ENCODE assay signal across 23 mouse cellular contexts in genomic region chr17:4784296-4784695, GRCm38 (mm10).
DNase-seq lines count a peak whose midpoint lies in the region; ATAC-seq and TF ChIP-seq lines count a peak whose summit lies in the region.
"Had no signal": no experiment of that assay in that cellular context is flagged by ENCODE, and none has a peak within 500 bp of the region (broad histone marks: within the 10 kb centered on the region; RNA-seq: fewer than 3 reads in every experiment).

No protein-coding gene starts in this region.

- ATAC-seq in heart, postnatal 0 days (ENCODE audit: insufficient read depth, low read depth): peak; percentile 90
- ATAC-seq: activated CD4-positive, CD25-positive, alpha-beta regulatory T cell, adult 4 months; forebrain, embryonic 14.5 days; midbrain, embryonic 15.5 days had no signal

- no peak overlapping the region for H3K4me2 ChIP-seq in heart, postnatal 0 days (ENCODE audit: low read depth, low read length)
- H3K4me2 ChIP-seq: liver, embryonic 11.5 days; midbrain, embryonic 15.5 days; neural tube, embryonic 15.5 days; stomach, embryonic 15.5 days had no signal

- TF ChIP-seq EP300 in heart, postnatal 0 days (IDR thresholded peaks at IDR 0.05; ENCODE audit: low read depth): no peak

- H3K9ac ChIP-seq in heart, postnatal 0 days (replicated peaks; ENCODE audit: low read depth, low read length): no peak overlapping the region
- H3K9ac ChIP-seq: midbrain, embryonic 15.5 days; neural tube, embryonic 15.5 days; stomach, embryonic 15.5 days had no signal

- peaks cover 18% of the 10 kb centered on the region for H3K4me1 ChIP-seq in heart, postnatal 0 days (ENCODE audit: control insufficient read depth, insufficient read depth)
- H3K4me1 ChIP-seq: hindbrain, embryonic 10.5 days; midbrain, embryonic 15.5 days; neural tube, embryonic 15.5 days had no signal

- H3K4me3 ChIP-seq in heart, postnatal 0 days (ENCODE audit: low read depth, low read length): no peak overlapping the region
- H3K4me3 ChIP-seq: hindbrain, embryonic 10.5 days; left cerebral cortex, adult 2 months; midbrain, embryonic 15.5 days; neural tube, embryonic 15.5 days; stomach, embryonic 15.5 days had no signal

- H3K27me3 ChIP-seq in heart, postnatal 0 days (ENCODE audit: control insufficient read depth, insufficient read depth, low read length): no peaks in the 10 kb centered on the region
- H3K27me3 ChIP-seq: midbrain, embryonic 15.5 days; neural tube, embryonic 15.5 days; stomach, embryonic 15.5 days had no signal

- H3K9me3 ChIP-seq in heart, postnatal 0 days (replicated peaks; ENCODE audit: control insufficient read depth, low read length): no peaks in the 10 kb centered on the region
- H3K9me3 ChIP-seq: hindbrain, embryonic 10.5 days; midbrain, embryonic 15.5 days; neural tube, embryonic 15.5 days; stomach, embryonic 15.5 days had no signal

- TF ChIP-seq CTCF in heart, postnatal 0 days (IDR thresholded peaks at IDR 0.05; ENCODE audit: low read depth): no peak

- 44% methylated on average over 5 of the region's 5 CpGs for WGBS in heart, postnatal 0 days

- intact Hi-C loops in gastrocnemius, postnatal 36 days (cut with DNase I): loop anchor here (10.0 kb wide), 1 partner anchor 191 kb away; no protein-coding TSS in a partner anchor

- peak; percentile 24 for DNase-seq in gastrocnemius, adult 18-20 months (ENCODE audit: low spot score)
- DNase-seq in gastrocnemius, postnatal 36 days: no peak
- DNase-seq in kidney, adult 11 months: peak; percentile 31
- no peak for DNase-seq in kidney, adult 9 months
- peak; percentile 5 for DNase-seq in adipocyte (ENCODE audit: low spot score)
- peak; percentile 71 for DNase-seq in heart, postnatal 0 days (ENCODE audit: low spot score)
- no peak for DNase-seq in urinary bladder, adult 18-20 months (ENCODE audit: low spot score in 2 of 2)
- DNase-seq in ovary, postnatal 36 days (ENCODE audit: low spot score): no peak
- DNase-seq: kidney, adult 18-20 months; kidney, postnatal 4 days; layer of hippocampus, adult 9-11 months; left cerebral cortex, postnatal 4 days; lung, adult 18-20 months; right cerebral cortex, postnatal 14 days; thymus, adult 18-20 months had no signal

- H3K36me3 ChIP-seq in heart, postnatal 0 days (replicated peaks; ENCODE audit: control insufficient read depth, insufficient read depth, low read length): no peaks in the 10 kb centered on the region
- H3K36me3 ChIP-seq: hindbrain, embryonic 10.5 days; midbrain, embryonic 15.5 days; neural tube, embryonic 15.5 days; stomach, embryonic 15.5 days had no signal

- peak overlapping the region; percentile 62; the same call in 1 of the 2 replicates for H3K27ac ChIP-seq in heart, postnatal 0 days (ENCODE audit: low read depth)
- H3K27ac ChIP-seq: hindbrain, embryonic 10.5 days; left cerebral cortex, adult 2 months; midbrain, embryonic 15.5 days; neural tube, embryonic 15.5 days; stomach, embryonic 15.5 days had no signal

Comparison
In these comparisons a context has a peak if more than half of its experiments do, and no peak if none do; other contexts are left out.
1. DNase-seq: peak in gastrocnemius, adult 18-20 months (single experiment), kidney, adult 11 months (single experiment), adipocyte (single experiment) and heart, postnatal 0 days (single experiment); none in gastrocnemius, postnatal 36 days (0 of 2), kidney, adult 9 months (single experiment), urinary bladder, adult 18-20 months (0 of 2) and ovary, postnatal 36 days (single experiment).